Mouse (Mus musculus): ENCODE measurements around the gene Mier3.

GRCm38 (mm10) chr13:111680679-111681078 lies at the start of gene Mier3:
- no peak for TF ChIP-seq POLR2A (IDR thresholded peaks at IDR 0.05; ENCODE audit: borderline replicate concordance, extremely low read depth, insufficient read depth, insufficient read length, poor library complexity, severe bottlenecking)
- TF ChIP-seq CTCF (IDR thresholded peaks at IDR 0.05; ENCODE audit: borderline replicate concordance, extremely low read depth, insufficient read depth, insufficient read length): no peak
